Mouse (Mus musculus): ENCODE measurements around the gene Aunip.
A peak's percentile ranks its signal among the peaks of the same experiment; 100 is the strongest.

Gene Aunip

GRCm38 (mm10) chr4:134510845-134511411 is at the start of gene Aunip:
Aunip (plus strand) TSS chr4:134510999.
- DNase-seq (ENCODE audit: low read depth, low spot score) = peak; percentile 88

- DNase-seq (ENCODE audit: low read depth, low spot score) = no peak
Measured at GRCm38 (mm10) chr4:134461252-134461651, 49.5 kb upstream of the Aunip start.

GRCm38 (mm10) chr4:134465789-134466188 is 45.0 kb upstream of the Aunip start:
- DNase-seq (ENCODE audit: low read depth, low spot score) = no peak

- DNase-seq (ENCODE audit: low read depth, low spot score) = no peak
Measured at GRCm38 (mm10) chr4:134466381-134467262, 44.2 kb upstream of the Aunip start.

GRCm38 (mm10) chr4:134467435-134468214 is 43.2 kb upstream of the Aunip start:
- peak; percentile 50 for DNase-seq (ENCODE audit: low read depth, low spot score)

GRCm38 (mm10) chr4:134468215-134468575 is 42.6 kb upstream of the Aunip start, which contains the start of gene Stmn1:
Stmn1 (plus strand) TSS chr4:134468320.
- DNase-seq (ENCODE audit: low read depth, low spot score) = peak; percentile 92

GRCm38 (mm10) chr4:134468578-134469266 is 42.1 kb upstream of the Aunip start:
- DNase-seq (ENCODE audit: low read depth, low spot score) = peak; percentile 95

- no peak for DNase-seq (ENCODE audit: low read depth, low spot score)
Measured at GRCm38 (mm10) chr4:134469341-134469796, 41.4 kb upstream of the Aunip start.

- DNase-seq (ENCODE audit: low read depth, low spot score) = no peak
Measured at GRCm38 (mm10) chr4:134469985-134470384, 40.8 kb upstream of the Aunip start.

- no peak for DNase-seq (ENCODE audit: low read depth, low spot score)
Measured at GRCm38 (mm10) chr4:134471469-134471868, 39.3 kb upstream of the Aunip start.

- no peak for DNase-seq (ENCODE audit: low read depth, low spot score)
Measured at GRCm38 (mm10) chr4:134473764-134474163, 37.0 kb upstream of the Aunip start.

GRCm38 (mm10) chr4:134474240-134474639 is 36.6 kb upstream of the Aunip start:
- no peak for DNase-seq (ENCODE audit: low read depth, low spot score)

GRCm38 (mm10) chr4:134476899-134477298 is 33.9 kb upstream of the Aunip start:
- DNase-seq (ENCODE audit: low read depth, low spot score) = no peak

GRCm38 (mm10) chr4:134478031-134478430 is 32.8 kb upstream of the Aunip start:
- peak; percentile 89 for DNase-seq (ENCODE audit: low read depth, low spot score)

GRCm38 (mm10) chr4:134479839-134480238 is 31.0 kb upstream of the Aunip start:
- DNase-seq (ENCODE audit: low read depth, low spot score) = no peak

GRCm38 (mm10) chr4:134480864-134481263 is 29.9 kb upstream of the Aunip start:
- DNase-seq (ENCODE audit: low read depth, low spot score) = peak; percentile 80

GRCm38 (mm10) chr4:134481270-134481669 is 29.5 kb upstream of the Aunip start:
- no peak for DNase-seq (ENCODE audit: low read depth, low spot score)

GRCm38 (mm10) chr4:134482442-134482841 is 28.4 kb upstream of the Aunip start:
- DNase-seq (ENCODE audit: low read depth, low spot score) = no peak

GRCm38 (mm10) chr4:134483078-134483688 is 27.6 kb upstream of the Aunip start:
- no peak for DNase-seq (ENCODE audit: low read depth, low spot score)

- peak; percentile 60 for DNase-seq (ENCODE audit: low read depth, low spot score)
Measured at GRCm38 (mm10) chr4:134483696-134484095, 27.1 kb upstream of the Aunip start.

- no peak for DNase-seq (ENCODE audit: low read depth, low spot score)
Measured at GRCm38 (mm10) chr4:134484231-134484630, 26.6 kb upstream of the Aunip start.
